Mouse (Mus musculus) embryonic facial prominence, embryonic 10.5 days (tissue): ENCODE results near the gene Opcml. TPM values are rescaled to one million over a fixed set of nuclear protein-coding genes. Genes with fewer than 3 reads are reported as not detected.

Experiments
- DNase-seq: peaks from one replicate; pipeline ENCODE4 v3.0.0-alpha.2; 2017; ENCODE audit warnings: low spot score
- H3K27ac ChIP-seq: fragments of 300-500 bp; sonication (generic); replicated peaks from 2 replicates; pipeline ENCODE4 v1.5.1; 2016; ENCODE audit warnings: mild to moderate bottlenecking
- H3K27me3 ChIP-seq: fragments of 300-500 bp; sonication (generic); replicated peaks from 2 replicates; pipeline ENCODE4 v1.6.1; 2016; ENCODE audit warnings: low read depth, mild to moderate bottlenecking; ENCODE audit not compliant: poor library complexity, severe bottlenecking
- H3K36me3 ChIP-seq: fragments of 300-500 bp; sonication (generic); replicated peaks from 2 replicates; pipeline ENCODE4 v1.6.1; 2016; ENCODE audit warnings: mild to moderate bottlenecking, moderate library complexity
- H3K4me1 ChIP-seq: fragments of 300-500 bp; sonication (generic); 2 replicates; pipeline ENCODE4 v1.6.1; 2016
- H3K4me3 ChIP-seq: fragments of 300-500 bp; sonication (generic); 2 replicates; pipeline ENCODE4 v1.5.1; 2016; ENCODE audit warnings: mild to moderate bottlenecking, moderate library complexity
- H3K9me3 ChIP-seq: fragments of 300-500 bp; sonication (generic); 2 replicates; pipeline ENCODE4 v1.6.1; 2016; ENCODE audit warnings: mild to moderate bottlenecking
- WGBS: fragments of 180-500 bp; shearing (Covaris S2); methylation state at CpG from one replicate; pipeline ENCODE4 v1.1.7; 2016; 5-methylcytosine and 5-hydroxymethylcytosine counted together
- polyA plus RNA-seq: library from polyadenylated mRNA; unstranded; fragments of >200 nt; fragmentation: Nextera tagmentation; extraction: Ambion mirVana; gene quantifications from 2 replicates; pipeline ENCODE4 v1.2.1, GENCODE M21; 2016

Gene Opcml
- polyA plus RNA-seq, 1 experiment from 2014 or later: 0.52 TPM

GRCm38 (mm10) chr9:28328434-28328833, 537.9 kb downstream of the Opcml start:
- no peaks in the 10 kb centered on the region for H3K27me3 ChIP-seq

DNA sequence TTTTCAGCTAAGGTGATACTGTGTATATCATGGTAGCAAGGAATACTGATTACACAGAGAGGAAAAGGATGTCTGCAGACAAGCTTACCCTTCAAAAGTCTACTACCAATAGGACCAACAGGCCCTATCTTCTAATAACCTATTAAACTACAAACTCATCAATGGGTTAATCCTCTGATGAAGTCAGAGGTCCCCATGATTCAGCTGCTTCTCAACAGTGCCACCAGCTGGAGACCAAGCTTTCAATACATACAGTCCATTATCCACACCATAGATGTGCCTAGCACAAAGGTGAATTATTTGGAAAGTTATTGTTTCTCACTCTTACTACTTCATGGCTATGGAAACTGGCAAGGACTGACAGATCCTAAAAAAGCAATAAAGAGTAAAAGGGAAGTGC, 538.9 kb downstream of the Opcml start:
- Histone ChIP-seq H3K4me3 (no peak overlapping the region), H3K27me3 (no peaks in the 10 kb centered on the region), H3K27ac (no peak overlapping the region), H3K4me1 (no peaks in the 10 kb centered on the region), H3K9me3 (no peaks in the 10 kb centered on the region), H3K36me3 (no peaks in the 10 kb centered on the region)
- no peak for DNase-seq

More at GRCm38 (mm10) chr9:28328434-28328833, 537.9 kb downstream of the Opcml start:
- H3K36me3 ChIP-seq: no peaks in the 10 kb centered on the region
- no peak overlapping the region for H3K27ac ChIP-seq
- H3K4me1 ChIP-seq: no peaks in the 10 kb centered on the region
- no peak overlapping the region for H3K4me3 ChIP-seq
- WGBS: 89% methylated on average over 2 of the region's 2 CpGs
- no peaks in the 10 kb centered on the region for H3K9me3 ChIP-seq
- DNase-seq: no peak

DNA sequence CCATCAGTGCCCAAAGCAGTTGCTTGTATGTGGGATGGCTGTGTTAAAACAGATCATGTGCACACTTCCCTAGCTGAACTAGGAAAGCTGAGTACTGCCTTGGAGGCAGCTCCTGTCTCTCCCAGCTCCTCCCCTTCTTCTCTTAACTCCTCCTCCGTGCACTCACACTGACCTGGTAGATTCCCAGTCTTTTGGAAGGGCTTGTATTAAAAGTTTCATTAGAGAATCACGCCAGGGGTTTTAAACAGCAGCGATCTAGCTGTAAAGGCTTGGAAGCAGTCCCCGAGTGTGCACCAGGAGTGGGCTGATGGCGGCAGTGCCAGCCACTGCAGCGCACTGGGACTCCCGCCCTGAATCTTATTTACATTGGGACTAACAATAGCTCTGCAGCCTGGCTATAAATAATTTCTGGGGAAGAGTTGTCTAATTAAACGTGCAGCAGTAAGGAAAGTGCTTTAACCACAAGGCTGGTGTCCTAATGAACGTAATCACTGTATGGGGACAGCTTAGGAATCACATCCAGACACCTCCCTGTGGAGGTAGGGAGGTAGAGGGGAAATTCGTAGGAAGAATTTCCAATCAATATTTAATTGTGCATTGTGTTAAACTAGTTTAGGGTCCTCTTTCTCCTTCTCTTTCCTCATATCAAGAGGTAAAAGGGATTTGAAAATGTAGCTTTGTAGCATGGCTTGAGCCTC, 546.1 kb downstream of the Opcml start:
- no peaks in the 10 kb centered on the region for H3K4me1 ChIP-seq

GRCm38 (mm10) chr9:28337837-28338236, 547.3 kb downstream of the Opcml start:
- no peak for DNase-seq
- Histone ChIP-seq H3K9me3 (no peaks in the 10 kb centered on the region), H3K4me3 (no peak overlapping the region), H3K27ac (no peak overlapping the region), H3K36me3 (no peaks in the 10 kb centered on the region), H3K27me3 (no peaks in the 10 kb centered on the region), H3K4me1 (no peaks in the 10 kb centered on the region)
- WGBS: 71% methylated on average over 2 of the region's 2 CpGs

More for the DNA sequence above, 546.1 kb downstream of the Opcml start:
- DNase-seq: no peak
- WGBS: 50% methylated on average over 10 of the region's 10 CpGs
- Histone ChIP-seq H3K27me3 (no peaks in the 10 kb centered on the region), H3K27ac (no peak overlapping the region), H3K4me3 (no peak overlapping the region), H3K36me3 (no peaks in the 10 kb centered on the region), H3K9me3 (no peaks in the 10 kb centered on the region)

GRCm38 (mm10) chr9:28354978-28355377, 564.4 kb downstream of the Opcml start:
- H3K9me3 ChIP-seq: no peaks in the 10 kb centered on the region
- no peak overlapping the region for H3K4me3 ChIP-seq

GRCm38 (mm10) chr9:28357946-28358345, 567.4 kb downstream of the Opcml start:
- no peak overlapping the region for H3K4me3 ChIP-seq
- H3K36me3 ChIP-seq: no peaks in the 10 kb centered on the region
- H3K9me3 ChIP-seq: no peaks in the 10 kb centered on the region
- 75% methylated on average over 3 of the region's 3 CpGs for WGBS
- H3K27ac ChIP-seq: no peak overlapping the region
- no peaks in the 10 kb centered on the region for H3K4me1 ChIP-seq
- DNase-seq: no peak
- no peaks in the 10 kb centered on the region for H3K27me3 ChIP-seq

More at GRCm38 (mm10) chr9:28354978-28355377, 564.4 kb downstream of the Opcml start:
- no peak for DNase-seq
- no peaks in the 10 kb centered on the region for H3K36me3 ChIP-seq
- H3K4me1 ChIP-seq: no peaks in the 10 kb centered on the region
- H3K27ac ChIP-seq: no peak overlapping the region
- no peaks in the 10 kb centered on the region for H3K27me3 ChIP-seq

GRCm38 (mm10) chr9:28360691-28361090, 570.1 kb downstream of the Opcml start:
- no peak for DNase-seq
- 77% methylated on average over 2 of the region's 2 CpGs for WGBS
- no peaks in the 10 kb centered on the region for H3K4me1 ChIP-seq
- H3K27me3 ChIP-seq: no peaks in the 10 kb centered on the region
- no peak overlapping the region for H3K27ac ChIP-seq
- H3K9me3 ChIP-seq: no peaks in the 10 kb centered on the region
- H3K36me3 ChIP-seq: no peaks in the 10 kb centered on the region
- no peak overlapping the region for H3K4me3 ChIP-seq

DNA sequence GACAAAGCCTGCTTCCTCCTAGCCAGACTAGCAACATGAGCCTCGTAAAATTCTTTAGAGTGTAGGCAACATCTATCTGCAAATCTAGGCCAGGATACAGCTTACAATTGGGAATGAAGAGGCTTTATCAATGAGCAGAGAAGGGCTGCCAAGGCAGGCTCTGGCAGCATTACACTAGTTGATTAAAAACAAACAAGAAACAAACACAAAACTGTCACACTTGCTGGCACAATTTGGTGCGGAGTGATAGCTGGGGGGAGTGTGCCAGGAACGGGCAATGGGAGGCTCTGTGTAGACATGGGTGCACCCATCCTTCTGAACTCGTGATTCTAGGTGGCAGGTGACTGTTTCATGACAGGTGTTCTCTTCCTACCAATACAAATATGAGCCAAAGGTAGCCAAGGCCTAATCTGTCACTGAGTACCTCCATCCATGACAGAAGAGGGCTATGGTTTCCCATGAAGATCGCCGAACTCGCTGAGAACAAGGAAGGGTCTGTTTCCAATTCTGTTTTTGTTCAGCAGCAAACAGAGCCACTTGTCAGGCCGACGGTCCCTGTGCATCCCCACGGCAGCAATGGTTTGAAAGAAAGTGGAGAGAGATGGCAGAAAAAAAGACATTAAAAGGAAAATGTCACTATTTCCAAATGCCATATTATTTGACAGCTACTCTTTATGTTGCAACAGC, 574.0 kb downstream of the Opcml start:
- no peak overlapping the region for H3K27ac ChIP-seq
- H3K4me1 ChIP-seq: no peaks in the 10 kb centered on the region
- DNase-seq: no peak
- H3K27me3 ChIP-seq: no peaks in the 10 kb centered on the region
- H3K9me3 ChIP-seq: no peaks in the 10 kb centered on the region
- H3K36me3 ChIP-seq: no peaks in the 10 kb centered on the region
- H3K4me3 ChIP-seq: no peak overlapping the region
- WGBS: 68% methylated on average over 10 of the region's 10 CpGs

DNA sequence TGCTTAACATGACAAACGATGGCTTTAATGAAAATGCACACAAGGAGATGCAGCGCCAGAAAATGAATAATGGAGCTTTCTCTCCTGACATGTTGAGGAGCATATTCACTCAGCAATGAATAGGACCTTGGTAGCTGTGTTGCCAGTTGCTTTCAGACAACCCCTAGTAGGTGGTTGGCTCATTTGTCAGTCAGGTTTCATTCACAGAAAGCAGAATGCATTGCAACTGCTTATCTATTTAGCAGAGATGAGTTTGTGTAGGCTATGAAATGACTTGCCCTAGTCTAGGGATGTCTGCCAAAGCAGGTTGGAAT, 574.5 kb downstream of the Opcml start:
- 82% methylated on average over 2 of the region's 2 CpGs for WGBS
- Histone ChIP-seq H3K4me3 (no peak overlapping the region), H3K36me3 (no peaks in the 10 kb centered on the region), H3K9me3 (no peaks in the 10 kb centered on the region), H3K27me3 (no peaks in the 10 kb centered on the region), H3K27ac (no peak overlapping the region), H3K4me1 (no peaks in the 10 kb centered on the region)
- DNase-seq: no peak

DNA sequence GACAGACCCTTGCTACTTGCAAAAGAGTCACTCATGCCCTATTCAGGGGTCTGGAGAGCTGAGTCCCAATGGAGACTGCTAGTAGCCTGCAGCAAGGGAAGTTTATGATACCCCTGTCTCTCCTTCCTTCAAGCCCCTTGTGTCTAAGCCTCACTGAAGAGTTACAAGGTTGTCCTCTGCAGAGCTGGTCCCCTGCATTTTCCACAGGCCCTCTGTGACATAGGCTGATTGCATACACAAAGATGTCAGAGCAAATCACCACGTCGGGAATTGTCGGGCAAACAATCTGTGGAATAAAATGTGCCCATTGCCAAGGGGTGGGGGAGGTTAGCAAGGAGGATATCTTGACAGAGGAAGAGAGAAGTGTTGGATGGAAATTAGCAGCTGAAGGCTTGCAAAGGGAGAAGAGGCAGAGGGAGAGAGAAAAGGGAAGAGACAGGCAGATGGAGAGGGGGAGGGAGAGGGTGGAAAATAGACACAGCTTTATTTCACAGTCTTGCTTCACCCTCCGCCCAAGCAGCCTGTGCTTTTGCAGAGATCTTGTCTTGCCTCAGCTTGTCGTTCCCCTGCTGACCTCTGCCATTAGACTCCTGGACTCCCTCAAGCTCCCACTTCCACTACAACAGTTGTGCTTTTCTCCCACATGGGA, 596.1 kb downstream of the Opcml start:
- Histone ChIP-seq H3K27me3 (no peaks in the 10 kb centered on the region), H3K27ac (no peak overlapping the region; the same call in 1 of the 2 replicates), H3K9me3 (no peaks in the 10 kb centered on the region), H3K36me3 (no peaks in the 10 kb centered on the region), H3K4me1 (peaks cover 13% of the 10 kb centered on the region; the same call in 1 of the 2 replicates), H3K4me3 (no peak overlapping the region)
- DNase-seq: no peak
- 56% methylated on average over 5 of the region's 5 CpGs for whole genome bisulfite sequencing

DNA sequence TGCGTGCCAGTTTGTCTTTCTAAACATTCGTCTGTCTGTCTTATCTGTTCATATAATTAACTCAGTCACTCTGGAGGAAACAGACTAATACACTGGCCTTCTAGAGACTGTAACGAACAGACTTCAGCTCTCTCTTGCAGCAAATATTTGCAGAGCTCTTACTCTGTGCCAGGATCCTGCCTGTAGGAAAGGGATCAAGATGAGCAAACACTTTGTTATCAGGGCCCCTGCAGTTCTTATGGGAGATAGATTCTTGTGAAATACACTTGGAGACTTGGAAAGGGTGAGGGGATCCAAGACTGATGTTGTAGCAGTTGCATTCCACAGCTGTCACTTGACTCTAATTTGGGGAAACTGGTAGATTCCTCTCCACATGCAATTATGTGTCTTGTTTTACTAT, 604.6 kb downstream of the Opcml start:
- no peaks in the 10 kb centered on the region for H3K36me3 ChIP-seq
- DNase-seq: no peak
- no peaks in the 10 kb centered on the region for H3K4me1 ChIP-seq
- no peaks in the 10 kb centered on the region for H3K9me3 ChIP-seq
- 42% methylated on average over 3 of the region's 3 CpGs for WGBS
- H3K27ac ChIP-seq: no peak overlapping the region
- peaks cover 3% of the 10 kb centered on the region; the same call in 1 of the 2 replicates for H3K27me3 ChIP-seq
- no peak overlapping the region for H3K4me3 ChIP-seq

GRCm38 (mm10) chr9:28395638-28396037, 605.1 kb downstream of the Opcml start:
- Histone ChIP-seq H3K27me3 (peaks cover 8% of the 10 kb centered on the region; the same call in 1 of the 2 replicates), H3K4me3 (no peak overlapping the region), H3K9me3 (no peaks in the 10 kb centered on the region), H3K27ac (no peak overlapping the region), H3K4me1 (no peaks in the 10 kb centered on the region), H3K36me3 (no peaks in the 10 kb centered on the region)
- 89% methylated on average over 3 of the region's 3 CpGs for WGBS
- DNase-seq: no peak
